In the genomic region with DNA sequence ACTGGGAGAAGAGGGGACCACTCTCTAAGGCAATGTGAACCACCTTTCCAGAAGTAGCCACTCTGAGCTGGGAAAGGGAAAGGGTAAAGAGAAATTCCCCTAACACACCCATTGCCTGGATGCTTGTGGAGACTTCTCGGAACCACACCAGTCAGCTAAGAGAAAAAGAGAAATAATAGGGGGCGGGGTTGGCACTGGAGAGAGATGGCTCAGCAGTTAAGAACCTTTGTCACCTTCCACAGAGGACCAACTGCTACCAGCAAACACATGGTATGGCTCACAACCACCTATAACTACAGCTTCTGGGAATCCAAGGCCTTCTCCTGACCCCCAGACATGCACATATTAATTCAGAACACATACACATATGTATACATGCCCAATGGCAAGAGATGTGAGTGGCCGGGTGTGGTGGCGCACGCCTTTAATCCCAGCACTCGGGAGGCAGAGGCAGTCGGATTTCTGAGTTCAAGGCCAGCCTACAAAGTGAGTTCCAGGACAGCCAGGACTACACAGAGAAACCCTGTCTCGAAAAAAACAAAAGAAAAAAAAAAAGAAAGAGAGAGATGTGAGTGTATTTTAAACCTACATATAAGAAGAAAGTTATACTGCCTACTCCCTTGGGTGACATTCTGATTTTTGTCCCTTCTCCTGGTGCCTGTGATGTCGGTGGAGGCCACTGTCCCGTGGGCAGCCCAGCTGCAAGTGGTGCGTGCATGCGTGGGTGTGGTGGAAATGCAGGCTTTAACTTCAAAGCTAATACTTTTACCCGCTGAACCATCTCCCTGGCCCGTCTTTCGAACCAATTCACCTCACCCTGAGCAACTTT, we compare ENCODE assay signal across 9 mouse cellular contexts. TPM values are rescaled to one million over a fixed set of nuclear protein-coding genes. Genes with fewer than 3 reads are reported as not detected.
DNase-seq lines count a peak whose midpoint lies in the region; ATAC-seq and TF ChIP-seq lines count a peak whose summit lies in the region.
"Had no signal": no experiment of that assay in that cellular context is flagged by ENCODE, and none has a peak within 500 bp of the region (broad histone marks: within the 10 kb centered on the region; RNA-seq: fewer than 3 reads in every experiment).

No protein-coding gene starts in this region.

- no peak overlapping the region for H3ac ChIP-seq in myocyte (ENCODE audit: control insufficient read depth, insufficient read length)

- H3K36me3 ChIP-seq in kidney, postnatal 0 days (ENCODE audit: insufficient read depth, low read length): no peaks in the 10 kb centered on the region
- no peaks in the 10 kb centered on the region for H3K36me3 ChIP-seq in intestine, embryonic 15.5 days
- no peaks in the 10 kb centered on the region for H3K36me3 ChIP-seq in myocyte (ENCODE audit: control insufficient read depth, insufficient read depth)

- no peak for ATAC-seq in kidney, postnatal 0 days (replicated peaks; ENCODE audit: low FRiP score, low read depth)
- ATAC-seq in intestine, embryonic 15.5 days: no peak
- ATAC-seq in granulocyte monocyte progenitor cell, adult 5-6 weeks (replicated peaks; ENCODE audit: poor library complexity, severe bottlenecking): no peak

- 59% methylated on average over 15 of the region's 15 CpGs for WGBS in kidney, postnatal 0 days
- 2% methylated on average over 15 of the region's 15 CpGs for WGBS in bone marrow, adult 2 months
- WGBS in intestine, embryonic 15.5 days: 73% methylated on average over 15 of the region's 15 CpGs

- no peaks in the 10 kb centered on the region for H3K9me3 ChIP-seq in kidney, postnatal 0 days (replicated peaks; ENCODE audit: low read length)
- H3K9me3 ChIP-seq in intestine, embryonic 15.5 days: no peaks in the 10 kb centered on the region

- peak overlapping the region; percentile 77 for H3K27ac ChIP-seq in kidney, postnatal 0 days
- peak overlapping the region; percentile 95 for H3K27ac ChIP-seq in bone marrow, adult 2 months (ENCODE audit: control insufficient read depth, insufficient read depth, low read depth, low read length, poor library complexity)
- no peak overlapping the region for H3K27ac ChIP-seq in intestine, embryonic 15.5 days

- TF ChIP-seq POLR2A in bone marrow, adult 2 months (IDR thresholded peaks at IDR 0.05; ENCODE audit: borderline replicate concordance, control insufficient read depth, low read depth, low read length): peak; percentile 47; the same call in 1 of the 2 replicates
- no peak for TF ChIP-seq POLR2A in myocyte (IDR thresholded peaks at IDR 0.05; ENCODE audit: insufficient read length, low read depth)

- peak overlapping the region; percentile 51 for H3K4me3 ChIP-seq in kidney, postnatal 0 days (replicated peaks; ENCODE audit: low read depth, low read length)
- peak overlapping the region; percentile 90 for H3K4me3 ChIP-seq in bone marrow, adult 2 months (replicated peaks; ENCODE audit: control insufficient read depth, low read depth, low read length)
- peak overlapping the region; percentile 42; the same call in 1 of the 2 replicates for H3K4me3 ChIP-seq in intestine, embryonic 15.5 days (replicated peaks)
- H3K4me3 ChIP-seq in myocyte: peak overlapping the region; percentile 64

- TF ChIP-seq CTCF in kidney, postnatal 0 days (IDR thresholded peaks at IDR 0.05; ENCODE audit: low read depth): no peak
- no peak for TF ChIP-seq CTCF in bone marrow, adult 2 months (IDR thresholded peaks at IDR 0.05; ENCODE audit: control insufficient read depth, insufficient read depth, low read length)

- DNase-seq in kidney, postnatal 0 days (ENCODE audit: low spot score): no peak
- no peak for DNase-seq in kidney, adult 8-10 months
- DNase-seq in layer of hippocampus, postnatal 36 days: no peak
- no peak for DNase-seq in gastrocnemius, postnatal 4 days (ENCODE audit: low spot score in 2 of 2)
- DNase-seq: adrenal gland, postnatal 36 days had no signal

- no peaks in the 10 kb centered on the region for H3K27me3 ChIP-seq in kidney, postnatal 0 days (ENCODE audit: insufficient read depth, low read length)
- H3K27me3 ChIP-seq in intestine, embryonic 15.5 days (replicated peaks): no peaks in the 10 kb centered on the region
- no peaks in the 10 kb centered on the region for H3K27me3 ChIP-seq in myocyte (ENCODE audit: control insufficient read depth, insufficient read depth, insufficient read length)

- H3K4me1 ChIP-seq in kidney, postnatal 0 days (replicated peaks; ENCODE audit: insufficient read depth, low read length): peaks cover 5% of the 10 kb centered on the region; the same call in 1 of the 2 replicates
- peaks cover 5% of the 10 kb centered on the region; the same call in 1 of the 2 replicates for H3K4me1 ChIP-seq in bone marrow, adult 2 months (ENCODE audit: control insufficient read depth, insufficient read depth, low read length)
- peaks cover 12% of the 10 kb centered on the region for H3K4me1 ChIP-seq in intestine, embryonic 15.5 days (replicated peaks)

- H3K4me2 ChIP-seq in kidney, postnatal 0 days (ENCODE audit: low read length): peak overlapping the region; percentile 69
- peak overlapping the region; percentile 75 for H3K4me2 ChIP-seq in intestine, embryonic 15.5 days (replicated peaks)
- H3K4me2 ChIP-seq in myocyte (ENCODE audit: low read depth): peak overlapping the region; percentile 99

- peak overlapping the region; percentile 55 for H3K9ac ChIP-seq in kidney, postnatal 0 days (ENCODE audit: low read depth, low read length)
- no peak overlapping the region for H3K9ac ChIP-seq in intestine, embryonic 15.5 days

- peaks cover 4% of the 10 kb centered on the region for H3K79me2 ChIP-seq in myocyte (ENCODE audit: control insufficient read depth, insufficient read depth)

TF ChIP-seq in myocyte, 11 proteins besides CTCF, POLR2A, EP300 and RAD21:
- TF ChIP-seq MAX (IDR thresholded peaks at IDR 0.05; ENCODE audit: low read depth) (no peak), MYOG (IDR thresholded peaks at IDR 0.05; ENCODE audit: control insufficient read depth in 1 of 3, insufficient read depth in 1 of 3, insufficient read length in 2 of 3, low read depth in 2 of 3) (no peak)

RNA-seq across cellular contexts. Expression of a gene that starts 1.8 kb away (rescaled TPM):
- polyA plus RNA-seq in kidney, postnatal 0 days (2015; fragmentation: Nextera tagmentation; extraction: Ambion mirVana): 26.1 and 26.4 TPM in 2 replicates
- 104 and 140 TPM in 2 replicates for polyA plus RNA-seq in bone marrow, adult 2 months (2011; ENCODE audit: insufficient read depth, insufficient read length, low replicate concordance, missing spikeins)
- polyA plus RNA-seq in intestine, embryonic 15.5 days (2015; fragmentation: Nextera tagmentation; extraction: Ambion mirVana): 13.1 and 15.4 TPM in 2 replicates
- 10.0 TPM for polyA plus RNA-seq in myocyte (2012; fragmentation: generic; extraction: Trizol)
- total RNA-seq in layer of hippocampus, postnatal 36 days (2021): 1 to 10 TPM; 3.9 to 6.7 TPM
- 10 to 100 TPM; 10.2 to 13.4 TPM for total RNA-seq in gastrocnemius, postnatal 4 days (2021)
- total RNA-seq in granulocyte monocyte progenitor cell, adult 5-6 weeks (2014; fragmentation: Nextera tagmentation): 213 and 215 TPM in 2 replicates
- 159 and 162 TPM in 2 replicates for total RNA-seq in granulocyte monocyte progenitor cell, adult 5-6 weeks (2017)

RNA-seq across cellular contexts. Expression of a gene that starts 58.7 kb away (rescaled TPM):
- 39.0 and 46.6 TPM in 2 replicates for polyA plus RNA-seq in kidney, postnatal 0 days (2015; fragmentation: Nextera tagmentation; extraction: Ambion mirVana)
- polyA plus RNA-seq in bone marrow, adult 2 months (2011; ENCODE audit: insufficient read depth, insufficient read length, low replicate concordance, missing spikeins): 24.2 and 29.0 TPM in 2 replicates
- polyA plus RNA-seq in intestine, embryonic 15.5 days (2015; fragmentation: Nextera tagmentation; extraction: Ambion mirVana): 39.1 and 39.7 TPM in 2 replicates
- polyA plus RNA-seq in myocyte (2012; fragmentation: generic; extraction: Trizol): 26.1 TPM
- 100 to 1,000 TPM; 335 to 366 TPM for total RNA-seq in layer of hippocampus, postnatal 36 days (2021)
- 10 to 100 TPM; 58.9 to 59.7 TPM for total RNA-seq in gastrocnemius, postnatal 4 days (2021)
- 10.6 and 13.5 TPM in 2 replicates for total RNA-seq in granulocyte monocyte progenitor cell, adult 5-6 weeks (2014; fragmentation: Nextera tagmentation)
- 10.8 and 11.6 TPM in 2 replicates for total RNA-seq in granulocyte monocyte progenitor cell, adult 5-6 weeks (2017)

RNA-seq across cellular contexts. Expression of a gene that starts 59.2 kb away (rescaled TPM):
- polyA plus RNA-seq in kidney, postnatal 0 days (2015; fragmentation: Nextera tagmentation; extraction: Ambion mirVana): 0.28 TPM in 1 of 2 replicates, not detected in the other
- not detected in 2 replicates for polyA plus RNA-seq in bone marrow, adult 2 months (2011; ENCODE audit: insufficient read depth, insufficient read length, low replicate concordance, missing spikeins)
- polyA plus RNA-seq in intestine, embryonic 15.5 days (2015; fragmentation: Nextera tagmentation; extraction: Ambion mirVana): 0.23 and 0.27 TPM in 2 replicates
- 3.2 TPM for polyA plus RNA-seq in myocyte (2012; fragmentation: generic; extraction: Trizol)
- total RNA-seq in layer of hippocampus, postnatal 36 days (2021): 10 to 100 TPM in 1 of 2 experiments, 1 to 10 TPM in 1; 5.8 to 10.8 TPM
- 1 to 10 TPM; 1.3 to 1.5 TPM for total RNA-seq in gastrocnemius, postnatal 4 days (2021)
- not detected in 2 replicates for total RNA-seq in granulocyte monocyte progenitor cell, adult 5-6 weeks (2014; fragmentation: Nextera tagmentation)
- total RNA-seq in granulocyte monocyte progenitor cell, adult 5-6 weeks (2017): not detected in 2 replicates
